Mouse (Mus musculus) stomach, postnatal 0 days (tissue): ENCODE results near the gene Nprl2.

Experiments
- CTCF ChIP-seq: IDR thresholded peaks from 2 replicates; pipeline ENCODE4 v1.5.1; 2016; ENCODE audit warnings: antibody characterized with exemption, low read depth, mild to moderate bottlenecking, moderate library complexity
- EP300 ChIP-seq: optimal IDR thresholded peaks from 2 replicates; pipeline ENCODE3; 2016; ENCODE audit warnings: antibody characterized with exemption

- no peak for TF ChIP-seq CTCF
- peak; percentile 65 for TF ChIP-seq EP300
Measured at GRCm38 (mm10) chr9:107587833-107588639, 46.0 kb downstream of the Nprl2 start.
